Mouse (Mus musculus) gastrocnemius, postnatal 4 days (tissue): ENCODE data around the gene Slc22a21. TPM values are rescaled to one million over a fixed set of nuclear protein-coding genes. Genes with fewer than 3 reads are reported as not detected.
"Not testable (repeated sequence)": the region's sequence is repeated elsewhere in the genome, so short reads cannot be mapped to it uniquely, and the experiment has no call there.

Experiments
- DNase-seq, 2 experiments: peaks; one replicate each; pipeline ENCODE4 v3.0.0; 2021 to 2022; ENCODE audit warnings: low spot score in 2 of 2, mixed read lengths in 2 of 2
- total RNA-seq, 2 experiments: library from RNA; stranded (reverse); gene quantifications; 2 replicates each; pipeline ENCODE4 v1.2.3; 2021

Gene Slc22a21
- total RNA-seq, 2 experiments from 2014 or later = 3.3 to 3.6 TPM

DNA sequence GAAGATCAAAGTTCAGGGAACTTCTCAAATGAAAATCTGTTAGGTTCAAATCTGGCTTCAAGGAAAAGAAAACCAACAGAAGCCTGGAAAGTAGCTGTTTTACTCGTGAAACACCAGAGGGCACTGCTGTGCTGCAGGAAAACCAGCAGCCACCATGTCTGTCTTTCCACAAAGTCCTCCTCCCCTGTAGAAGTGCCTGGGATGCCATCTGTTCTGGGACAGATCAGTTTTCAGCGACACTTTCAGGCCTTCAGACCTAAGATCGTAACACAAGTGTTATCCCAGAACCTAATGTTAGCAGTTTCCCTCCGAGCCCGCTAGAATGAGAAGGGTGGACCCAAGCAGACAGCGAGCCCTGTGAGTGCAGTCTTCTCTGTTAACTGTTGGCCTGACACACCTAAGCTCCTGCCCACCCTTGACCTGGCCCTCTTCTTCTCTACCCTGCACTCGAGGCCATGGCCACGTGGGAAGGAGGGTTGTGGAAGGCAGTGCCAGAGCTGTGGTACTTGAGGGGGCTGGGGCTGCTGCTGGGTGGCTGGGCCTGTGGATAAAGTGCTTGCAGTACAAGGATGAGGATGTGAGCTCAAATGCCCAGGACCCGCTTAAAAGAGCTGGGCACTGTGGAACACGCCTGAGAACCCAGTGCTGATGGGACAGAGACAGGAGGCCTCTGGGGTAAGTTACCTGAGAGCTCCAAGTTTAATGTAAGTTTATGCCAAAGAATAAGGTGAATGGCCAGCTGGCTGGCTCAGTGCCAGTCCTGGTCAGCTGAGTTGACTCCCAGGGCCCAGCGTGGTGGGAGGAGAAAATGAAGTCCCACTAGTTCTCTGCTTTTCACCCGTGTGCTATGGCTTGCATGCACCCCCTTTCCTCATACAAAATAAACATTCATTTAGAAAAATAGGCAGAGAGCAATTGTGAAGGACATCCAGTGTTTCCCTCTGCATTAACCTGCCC, 22.9 kb upstream of the Slc22a21 start:
- DNase-seq = peak in 1 of 2 experiments; percentile 61

- peak in 1 of 2 experiments; percentile 71 for DNase-seq
These were observed 22.1 kb upstream of the Slc22a21 start for GRCm38 (mm10) chr11:54002147-54002760.

- DNase-seq = no peak
These were observed 17.5 kb upstream of the Slc22a21 start for GRCm38 (mm10) chr11:53997661-53998060.

GRCm38 (mm10) chr11:53992264-53992663, 12.1 kb upstream of the Slc22a21 start:
- DNase-seq = no peak

DNA sequence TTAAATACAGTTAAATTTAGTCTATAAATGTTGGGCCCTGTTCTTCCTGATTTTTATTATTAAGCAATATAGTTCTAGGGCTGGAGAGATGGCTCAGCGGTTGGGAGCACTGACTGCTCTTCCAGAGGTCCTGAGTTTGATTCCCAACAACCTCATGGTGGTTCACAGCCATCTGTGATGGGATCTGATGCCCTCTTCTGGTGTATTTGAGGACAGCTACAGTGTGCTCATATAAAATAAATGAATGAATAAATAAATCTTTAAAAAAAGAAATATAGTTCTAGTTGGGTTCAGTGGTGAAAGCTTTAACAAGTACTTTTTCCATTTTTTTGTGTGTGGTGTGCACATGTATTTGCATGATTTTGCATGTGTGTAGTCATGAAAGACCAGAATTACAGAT, 9.1 kb upstream of the Slc22a21 start:
- no peak for DNase-seq

GRCm38 (mm10) chr11:53988081-53988480, 7.9 kb upstream of the Slc22a21 start:
- DNase-seq = no peak

DNA sequence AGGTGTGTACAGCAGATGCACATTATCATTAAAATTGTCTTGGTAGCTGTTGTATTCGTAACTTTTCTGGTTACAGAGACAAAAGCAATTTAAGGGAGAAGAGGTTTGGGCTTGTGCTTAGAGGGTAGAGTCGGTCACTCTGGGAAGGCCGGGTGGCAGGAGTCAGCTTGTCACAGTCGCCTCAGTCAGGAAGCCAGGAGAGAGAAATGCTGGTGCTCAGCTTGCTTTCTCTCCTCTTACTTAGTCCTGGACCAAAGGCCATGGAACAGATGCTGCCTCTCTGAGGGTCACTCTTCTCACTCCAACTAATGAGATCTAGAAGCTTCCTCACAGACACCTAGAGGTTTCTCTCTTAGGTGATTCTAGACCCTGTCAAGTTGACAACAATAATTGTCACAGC, 1.3 kb upstream of the Slc22a21 start:
- DNase-seq = no peak

DNA sequence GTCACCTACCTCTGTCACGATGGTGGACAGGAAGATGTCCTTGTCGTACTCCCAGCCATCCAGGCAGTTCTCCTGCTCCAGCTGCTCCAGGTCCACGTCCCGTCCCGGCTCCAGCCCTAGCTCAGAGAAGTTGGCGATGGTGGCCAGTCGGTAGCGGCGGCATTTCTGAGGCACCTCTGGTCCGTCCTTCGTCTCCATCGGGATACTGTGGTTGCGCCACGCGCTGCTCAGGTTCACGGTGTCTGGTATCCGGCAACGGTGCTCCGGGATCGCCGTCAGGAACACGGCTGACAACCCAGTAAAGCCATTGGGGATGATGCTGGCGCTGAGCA, 710 bp downstream of the Slc22a21 start:
- not testable (repeated sequence) for DNase-seq

- DNase-seq = no peak
These were observed 2.5 kb downstream of the Slc22a21 start for GRCm38 (mm10) chr11:53977672-53978071.

GRCm38 (mm10) chr11:53975559-53975958, 4.6 kb downstream of the Slc22a21 start:
- DNase-seq = no peak

GRCm38 (mm10) chr11:53958984-53959383, 21.1 kb downstream of the Slc22a21 start:
- DNase-seq = peak in 1 of 2 experiments; percentile 10

DNA sequence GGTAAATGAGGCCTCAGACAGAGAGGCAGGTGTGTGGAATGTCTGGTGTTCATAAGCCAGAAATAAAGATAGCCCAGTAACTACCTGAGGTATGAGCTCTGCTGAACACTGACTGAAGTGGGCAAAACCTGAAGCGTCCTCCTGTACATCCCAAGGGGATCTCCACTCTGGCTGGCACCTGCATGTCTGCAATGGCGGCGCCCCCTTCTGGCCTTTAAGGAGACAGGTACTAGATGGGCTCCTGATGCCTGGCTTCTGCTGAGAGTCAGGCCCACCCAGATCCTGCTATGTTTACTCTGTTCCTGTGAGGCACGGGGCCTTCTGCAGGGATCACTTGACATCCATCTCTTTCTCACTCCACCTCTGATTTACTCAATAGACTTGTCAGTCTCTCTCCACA, 22.0 kb downstream of the Slc22a21 start:
- DNase-seq = not testable (repeated sequence)

GRCm38 (mm10) chr11:53956636-53957035, 23.5 kb downstream of the Slc22a21 start:
- no peak for DNase-seq

DNA sequence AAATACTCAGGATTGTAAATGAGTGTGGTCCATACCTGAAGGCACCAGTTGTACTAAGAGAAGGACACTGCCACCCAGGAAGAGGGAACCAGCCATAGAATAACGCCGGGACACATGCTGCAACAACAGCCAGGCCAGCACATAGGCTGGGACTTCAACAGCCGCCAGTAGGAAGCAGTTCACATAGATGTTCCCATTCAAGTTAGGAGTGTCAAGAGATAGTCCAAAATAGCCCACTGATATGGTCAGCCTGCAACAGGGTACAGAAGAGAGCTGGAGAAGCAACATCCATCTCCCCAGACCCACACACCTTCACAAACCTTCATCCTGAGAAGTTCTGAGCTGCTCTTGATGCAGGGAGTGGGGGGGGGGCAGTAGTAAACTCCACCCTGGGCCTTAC, 25.5 kb downstream of the Slc22a21 start:
- no peak for DNase-seq

DNA sequence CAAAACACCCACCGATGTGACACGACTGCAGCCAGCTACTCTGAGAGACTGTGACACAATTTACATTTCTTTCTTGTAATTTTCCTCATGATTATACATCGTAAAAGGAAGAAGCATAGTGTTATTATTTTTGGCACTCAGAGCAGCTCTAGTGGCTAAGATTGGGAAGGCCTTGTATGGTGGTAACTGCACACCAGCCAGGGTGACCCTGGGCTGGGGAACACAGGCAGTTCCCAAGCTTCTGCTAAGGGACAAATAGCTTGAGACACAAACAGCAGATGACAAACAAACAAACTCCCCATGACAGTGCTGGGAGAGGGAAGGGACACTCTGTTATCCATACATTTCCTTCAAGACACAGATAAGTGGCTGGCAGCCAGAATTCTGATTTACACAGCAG, 30.0 kb downstream of the Slc22a21 start:
- DNase-seq = not testable (repeated sequence)

DNA sequence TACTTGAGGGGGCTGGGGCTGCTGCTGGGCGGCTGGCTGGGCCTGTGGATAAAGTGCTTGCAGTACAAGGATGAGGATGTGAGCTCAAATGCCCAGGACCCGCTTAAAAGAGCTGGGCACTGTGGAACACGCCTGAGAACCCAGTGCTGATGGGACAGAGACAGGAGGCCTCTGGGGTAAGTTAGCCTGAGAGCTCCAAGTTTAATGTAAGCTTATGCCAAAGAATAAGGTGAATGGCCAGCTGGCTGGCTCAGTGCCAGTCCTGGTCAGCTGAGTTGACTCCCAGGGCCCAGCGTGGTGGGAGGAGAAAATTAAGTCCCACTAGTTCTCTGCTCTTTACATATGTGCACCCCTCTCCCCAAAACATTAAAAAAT, 48.2 kb downstream of the Slc22a21 start:
- DNase-seq = not testable (repeated sequence)

DNA sequence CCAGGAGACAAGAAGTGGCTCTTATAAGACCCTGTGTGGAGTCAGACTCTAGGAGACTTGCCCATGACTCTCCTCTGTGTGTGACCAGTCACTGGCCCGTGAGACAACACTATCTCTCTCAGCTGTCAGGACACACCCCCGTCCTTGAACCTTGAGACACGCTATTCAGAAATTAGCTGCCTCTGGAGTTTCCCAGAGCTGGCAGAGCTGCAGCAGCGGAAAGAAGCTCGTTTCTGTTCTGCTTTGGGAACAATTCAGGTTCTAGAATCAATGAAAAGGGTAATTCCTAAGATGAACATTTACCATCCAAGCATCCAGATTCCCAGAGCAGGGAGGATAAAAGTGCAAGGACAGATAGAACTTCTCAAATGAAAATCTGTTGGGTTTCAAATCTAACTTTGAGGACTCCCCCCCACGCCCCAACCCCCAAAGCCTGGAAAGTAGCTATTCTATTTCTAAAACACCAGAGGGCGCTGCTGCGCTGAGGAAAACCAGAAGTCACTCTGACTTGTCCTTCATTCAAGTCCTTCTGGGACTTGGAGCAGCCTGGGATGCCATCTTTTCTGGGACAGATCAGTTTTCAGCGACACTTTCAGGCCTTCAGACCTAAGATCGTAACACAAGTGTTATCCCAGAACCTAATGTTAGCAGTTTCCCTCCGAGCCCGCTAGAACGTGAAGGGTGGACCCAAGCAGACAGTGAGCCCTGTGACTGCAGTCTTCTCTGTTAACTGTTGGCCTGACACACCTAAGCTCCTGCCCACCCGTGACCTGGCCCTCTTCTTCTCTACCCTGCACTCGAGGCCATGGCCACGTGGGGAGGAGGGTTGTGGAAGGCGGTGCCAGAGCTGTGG, 48.8 kb downstream of the Slc22a21 start:
- peak; percentile 29 to 57 for DNase-seq

DNA sequence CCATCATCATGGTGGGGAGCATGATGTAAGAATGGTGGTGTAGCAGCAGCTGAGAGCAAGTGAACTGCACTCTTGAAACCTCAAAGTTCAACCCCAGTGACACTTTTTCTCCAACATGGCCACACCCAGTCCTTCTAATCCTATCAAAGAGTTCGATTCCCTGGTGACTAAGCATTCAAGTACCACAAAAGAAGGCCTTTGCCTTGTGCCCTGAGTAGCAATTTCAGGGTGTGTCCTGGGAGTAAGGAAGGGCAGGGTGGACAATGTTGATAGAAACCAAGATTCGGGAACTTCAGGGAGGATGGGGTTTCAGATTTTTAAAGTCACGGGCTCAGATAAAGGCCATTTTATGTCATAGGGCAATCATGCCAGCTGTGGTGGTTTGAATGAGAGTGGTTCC, 50.4 kb downstream of the Slc22a21 start:
- DNase-seq = no peak

GRCm38 (mm10) chr11:53928585-53928984, 51.5 kb downstream of the Slc22a21 start:
- DNase-seq = no peak

DNA sequence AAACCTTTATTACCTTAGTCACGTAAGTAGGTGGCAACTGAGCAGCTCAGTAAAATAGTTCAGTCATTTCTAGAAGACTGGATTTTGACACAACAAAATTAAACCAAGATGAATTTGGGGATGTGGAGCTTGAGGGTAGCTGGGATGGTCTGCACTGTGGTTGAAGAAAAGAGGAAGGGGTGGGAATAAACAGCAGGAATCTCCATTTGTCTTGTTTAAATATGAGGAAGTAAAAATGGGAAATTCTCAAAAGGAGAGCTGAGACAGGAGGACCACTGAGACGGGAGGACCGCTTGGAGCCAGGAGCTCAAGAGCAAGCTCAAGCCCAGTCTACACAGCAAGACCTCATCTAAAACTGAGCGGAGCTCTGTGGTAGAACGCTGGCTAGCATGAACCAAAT, 53.8 kb downstream of the Slc22a21 start:
- no peak for DNase-seq

- DNase-seq = no peak
These were observed 61.3 kb downstream of the Slc22a21 start for GRCm38 (mm10) chr11:53918851-53919250.

DNA sequence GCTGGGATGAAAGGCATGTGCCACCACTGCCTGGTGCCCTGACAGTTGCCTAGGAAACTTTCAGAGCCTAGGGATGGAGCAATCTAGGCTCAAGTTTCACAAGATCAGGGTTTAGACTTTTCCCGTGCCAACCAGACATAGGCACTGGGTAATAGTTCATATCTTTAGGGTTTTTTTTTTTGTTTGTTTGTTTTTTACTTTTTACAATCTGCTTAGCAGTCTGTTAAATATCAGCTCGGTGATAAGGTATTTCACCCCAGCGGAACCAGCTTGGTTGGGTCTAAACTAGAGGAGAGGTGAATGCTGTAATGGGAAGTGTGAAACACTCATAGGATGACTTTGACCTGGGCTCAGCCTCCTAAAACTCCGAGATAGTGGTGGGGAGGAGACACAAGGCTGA, 69.1 kb downstream of the Slc22a21 start:
- no peak for DNase-seq
